Mouse (Mus musculus) kidney, adult 18-20 months (tissue): ENCODE results near the gene Cops3.

Experiments
- DNase-seq: peaks from one replicate; pipeline ENCODE4 v3.0.0; 2021

Gene Cops3

DNA sequence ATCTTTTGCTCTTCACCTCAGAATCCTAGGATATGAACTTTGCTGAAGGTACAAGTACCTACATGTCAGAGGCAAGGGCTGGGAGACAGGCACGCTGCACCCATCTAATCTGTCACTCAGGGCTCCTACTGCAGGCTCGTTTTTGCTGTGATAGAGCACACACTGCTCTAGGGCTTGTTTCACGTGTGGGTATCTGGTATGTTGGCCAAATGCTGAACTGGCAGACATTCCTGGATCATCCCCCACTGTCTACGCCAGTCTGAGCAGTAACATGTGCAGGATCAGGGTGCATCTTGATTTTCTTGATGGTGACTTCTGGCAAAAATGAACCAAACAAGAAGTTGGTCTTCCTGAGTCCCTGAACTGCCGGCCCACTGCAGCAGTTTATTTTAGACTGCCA, 62.4 kb downstream of the Cops3 start:
- DNase-seq = no peak

DNA sequence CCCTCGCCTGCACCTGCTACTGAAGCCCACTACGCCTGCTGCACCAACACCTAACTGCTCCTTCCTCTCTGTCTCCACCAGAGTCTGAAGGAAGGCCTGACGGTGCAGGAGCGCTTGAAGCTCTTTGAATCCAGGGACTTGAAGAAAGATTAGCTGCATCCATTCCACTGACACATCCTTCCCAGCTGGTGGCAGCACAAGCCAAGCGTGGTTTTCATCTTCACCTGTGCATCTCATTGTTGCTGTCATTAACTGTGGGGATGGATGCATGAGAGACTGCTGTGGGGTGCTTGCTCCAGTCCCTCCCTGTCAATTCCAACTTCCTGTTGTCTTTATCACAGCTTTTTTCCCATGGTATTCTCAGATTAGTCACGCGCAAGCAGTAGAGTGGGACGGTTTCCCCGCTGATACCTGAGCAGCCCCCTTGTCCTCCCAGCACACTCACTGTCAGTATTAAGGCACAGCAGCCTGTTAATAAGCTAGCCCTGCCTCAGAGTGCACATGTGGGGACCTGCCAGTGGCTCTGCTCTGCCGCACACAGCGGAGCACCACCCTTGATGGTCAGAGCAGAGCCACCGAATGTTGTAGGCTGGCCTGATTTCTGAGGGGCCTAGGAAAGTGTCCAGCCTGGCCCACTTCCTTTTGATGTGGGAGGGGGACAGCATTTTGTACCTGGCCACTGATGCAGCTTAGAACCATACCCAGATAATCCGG, 64.0 kb downstream of the Cops3 start:
- DNase-seq = no peak

DNA sequence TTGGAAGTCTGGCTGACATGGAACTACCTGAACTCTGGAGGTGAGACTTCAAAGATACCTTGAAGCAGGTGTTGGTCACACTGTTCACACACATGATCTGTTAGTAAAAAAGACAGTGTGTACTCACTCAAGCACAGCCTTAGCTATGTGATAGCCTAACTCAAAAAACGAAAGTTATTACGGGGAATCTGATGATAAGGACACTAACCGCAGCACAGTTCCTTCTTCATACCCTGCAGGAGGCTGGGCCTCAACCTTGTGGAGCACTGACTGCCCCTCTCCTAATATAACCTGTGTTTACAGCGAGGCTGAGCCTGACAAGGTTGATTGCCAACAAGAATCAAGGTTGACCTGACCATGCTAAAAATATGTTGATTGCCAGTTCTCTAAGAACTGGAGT, 65.1 kb downstream of the Cops3 start:
- no peak for DNase-seq

DNA sequence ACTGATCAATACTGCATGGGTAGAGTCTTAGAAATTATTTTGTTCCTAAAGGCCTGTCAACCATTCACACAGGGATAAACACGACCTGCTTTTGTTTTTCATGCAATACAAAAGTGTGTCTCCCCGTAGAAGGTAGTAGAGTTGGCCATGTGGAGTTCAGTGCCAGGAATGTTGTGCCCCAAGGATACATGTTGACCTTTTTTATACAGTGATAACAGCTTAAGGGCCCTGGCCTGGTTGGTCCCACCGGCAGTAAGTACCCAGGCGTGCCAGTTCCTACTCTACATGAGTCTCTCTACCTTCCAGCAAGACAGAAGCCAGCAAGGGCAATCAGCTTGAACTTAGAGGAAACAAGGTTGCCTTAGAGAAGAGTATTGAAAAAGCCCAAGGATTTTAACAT, 66.7 kb downstream of the Cops3 start:
- DNase-seq = no peak

DNA sequence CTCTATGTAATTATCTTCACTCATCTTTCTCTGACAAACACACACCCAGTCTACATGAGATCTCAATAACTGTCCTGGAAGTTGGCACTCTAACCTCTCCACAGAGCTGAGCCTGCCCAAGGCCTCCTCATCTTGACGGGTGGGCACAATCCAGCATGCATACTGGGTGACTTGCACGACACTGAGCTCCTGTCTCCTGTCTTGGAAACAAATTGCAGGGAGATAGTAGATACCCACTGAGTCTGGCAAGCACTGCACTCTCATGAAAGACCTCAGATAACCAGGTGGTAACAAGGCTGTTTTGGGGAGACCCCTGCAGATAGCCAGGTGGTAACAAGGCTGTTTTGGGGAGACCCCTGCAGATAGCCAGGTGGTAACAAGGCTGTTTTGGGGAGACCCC, 67.3 kb downstream of the Cops3 start:
- DNase-seq = no peak

DNA sequence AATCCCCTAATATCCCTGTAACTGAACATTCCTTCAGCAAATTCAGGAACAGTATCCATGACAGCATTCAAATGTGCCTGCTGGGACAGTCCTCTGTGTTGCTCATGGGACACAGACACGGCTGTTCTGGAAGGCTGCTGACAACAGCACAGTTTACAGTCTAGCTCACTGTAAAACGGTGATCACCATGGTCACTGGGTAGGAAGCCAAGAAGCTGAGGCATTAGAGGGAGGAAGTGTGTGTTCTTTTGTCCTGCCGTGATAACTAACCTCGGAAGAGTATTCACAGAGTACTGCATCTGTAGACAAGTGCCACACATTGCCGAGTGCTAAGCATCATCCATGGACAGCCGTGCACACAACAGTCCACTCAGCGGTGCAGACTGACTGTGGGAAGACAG, 68.9 kb downstream of the Cops3 start:
- no peak for DNase-seq

DNA sequence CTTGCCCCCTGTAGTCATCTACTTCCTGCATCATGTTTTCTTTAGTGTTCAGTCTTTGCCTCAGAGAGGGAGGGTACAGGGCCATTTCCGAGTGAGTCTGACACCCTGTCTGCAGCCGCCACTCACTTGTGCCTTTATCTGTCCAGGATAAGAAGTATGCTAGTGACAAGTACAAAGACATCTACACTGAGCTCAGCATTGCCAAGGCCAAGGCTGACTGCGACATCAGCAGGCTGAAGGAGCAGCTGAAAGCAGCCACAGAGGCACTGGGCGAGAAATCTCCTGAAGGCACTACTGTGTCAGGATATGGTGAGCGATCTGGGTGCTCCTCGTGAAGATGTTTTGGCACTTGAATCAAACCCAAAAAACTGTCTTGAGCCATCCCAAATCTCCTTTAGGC, 69.9 kb downstream of the Cops3 start:
- DNase-seq = no peak

DNA sequence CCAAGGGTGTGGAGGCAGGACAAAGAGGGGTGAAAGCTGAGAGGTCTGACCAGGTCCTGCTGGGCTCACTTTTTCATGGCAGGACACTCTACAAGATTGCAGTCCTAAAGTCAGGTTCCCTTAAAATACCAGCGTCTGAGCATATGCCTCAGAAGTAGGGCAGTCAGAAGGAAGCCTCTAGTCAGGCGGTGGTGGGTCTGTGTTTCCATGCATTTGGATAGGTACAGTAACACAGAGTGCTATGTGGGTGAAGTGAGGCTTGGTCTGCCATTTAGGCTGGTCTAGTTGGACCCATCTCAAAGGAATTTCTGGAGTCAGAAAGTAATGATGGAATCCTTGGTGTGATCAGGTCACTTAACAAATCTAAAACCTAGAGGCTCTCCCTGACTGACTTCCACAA, 70.3 kb downstream of the Cops3 start:
- no peak for DNase-seq
